Mouse (Mus musculus): ENCODE measurements around the gene Rbfox3. TPM values are rescaled to one million over a fixed set of nuclear protein-coding genes. Genes with fewer than 3 reads are reported as not detected.

The Rbfox3 gene
- polyA plus RNA-seq, 1 experiment, result 0.51 TPM

DNA sequence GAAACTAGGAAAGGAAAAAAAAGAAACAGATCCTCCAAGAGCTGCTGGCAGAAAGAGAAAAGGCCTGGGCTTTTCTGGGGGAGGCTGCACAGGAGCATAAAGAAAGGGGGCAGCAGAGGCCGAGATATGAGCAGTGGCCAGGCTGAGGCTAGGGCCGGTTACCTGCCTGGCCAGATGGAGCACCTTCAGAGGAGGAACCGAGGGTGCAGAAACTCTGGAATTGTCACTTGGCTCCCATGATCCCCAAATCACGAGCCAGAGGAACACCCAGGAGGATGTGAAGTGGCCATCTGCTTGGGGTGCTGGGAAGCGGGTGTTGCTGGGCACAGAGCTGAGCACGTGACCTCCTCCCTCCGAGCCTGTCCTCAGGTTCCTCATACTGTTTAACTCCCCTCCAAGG lies 79.7 kb downstream of the Rbfox3 start:
- no peak for DNase-seq (ENCODE audit: low read depth in 1 of 2, low spot score in 2 of 2)
- Histone ChIP-seq H3K27ac (ENCODE audit: insufficient read depth, low read length) (no peak overlapping the region), H3K36me3 (ENCODE audit: control insufficient read depth, insufficient read depth, low read length) (no peaks in the 10 kb centered on the region), H3K4me3 (ENCODE audit: extremely low read depth, insufficient read depth, insufficient read length) (no peak overlapping the region), H3K4me1 (ENCODE audit: control insufficient read depth, insufficient read depth, insufficient read length) (no peaks in the 10 kb centered on the region), H3K27me3 (ENCODE audit: control insufficient read depth, insufficient read depth, low read length) (no peaks in the 10 kb centered on the region)
- WGBS, result 59% methylated on average over 7 of the region's 7 CpGs
- TF ChIP-seq CTCF (IDR thresholded peaks at IDR 0.05; ENCODE audit: extremely low read depth, insufficient read depth, insufficient read length, insufficient replicate concordance), result no peak
- no peak for TF ChIP-seq POLR2A (IDR thresholded peaks at IDR 0.05; ENCODE audit: low read depth, low read length)

DNA sequence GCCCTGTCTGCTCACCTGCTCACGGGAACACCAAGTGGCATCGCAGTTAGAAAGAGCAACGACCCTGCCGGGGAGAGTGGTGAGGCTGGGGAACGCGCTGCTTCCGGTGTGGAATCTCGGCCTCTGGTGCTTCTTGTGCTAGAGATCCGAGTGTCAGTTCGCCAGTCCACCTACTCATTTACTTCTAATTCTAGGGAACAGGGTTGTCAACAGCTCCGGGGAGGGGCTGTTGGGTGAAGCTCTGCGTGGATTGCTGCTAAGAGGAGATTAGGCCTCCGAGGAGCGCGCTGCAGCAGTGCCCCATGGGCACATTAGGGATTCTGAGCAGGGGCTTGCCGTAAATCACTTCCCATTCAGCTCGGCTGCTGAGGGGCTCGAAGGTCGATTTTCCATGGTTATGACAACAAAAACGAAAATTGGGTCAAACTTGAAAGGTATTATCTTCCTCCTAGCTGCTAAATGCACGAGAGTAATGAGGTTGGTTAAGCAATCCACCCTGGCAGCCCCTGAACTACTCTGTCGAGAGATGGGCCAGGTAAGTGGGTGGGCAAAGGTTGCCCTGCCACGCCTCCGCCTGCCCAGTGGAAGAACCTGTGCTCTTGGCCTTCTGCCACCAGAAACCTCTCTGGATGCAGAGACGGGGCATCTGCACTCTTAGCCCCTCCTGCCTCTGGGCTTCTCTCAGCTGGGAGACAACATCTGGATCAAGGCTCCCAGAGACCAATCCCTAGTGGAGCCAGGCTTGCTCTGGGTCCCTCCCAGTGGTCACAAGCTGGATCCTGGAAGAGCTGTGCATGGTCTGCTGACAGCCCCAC lies 85.9 kb downstream of the Rbfox3 start:
- WGBS, result 71% methylated on average over 25 of the region's 25 CpGs
- Histone ChIP-seq H3K36me3 (ENCODE audit: control insufficient read depth, insufficient read depth, low read length) (no peaks in the 10 kb centered on the region), H3K4me3 (ENCODE audit: extremely low read depth, insufficient read depth, insufficient read length) (no peak overlapping the region), H3K4me1 (ENCODE audit: control insufficient read depth, insufficient read depth, insufficient read length) (no peaks in the 10 kb centered on the region), H3K27ac (ENCODE audit: insufficient read depth, low read length) (no peak overlapping the region), H3K27me3 (ENCODE audit: control insufficient read depth, insufficient read depth, low read length) (no peaks in the 10 kb centered on the region)
- no peak for TF ChIP-seq POLR2A (IDR thresholded peaks at IDR 0.05; ENCODE audit: low read depth, low read length)
- no peak for DNase-seq (ENCODE audit: low read depth in 1 of 2, low spot score in 2 of 2)

DNA sequence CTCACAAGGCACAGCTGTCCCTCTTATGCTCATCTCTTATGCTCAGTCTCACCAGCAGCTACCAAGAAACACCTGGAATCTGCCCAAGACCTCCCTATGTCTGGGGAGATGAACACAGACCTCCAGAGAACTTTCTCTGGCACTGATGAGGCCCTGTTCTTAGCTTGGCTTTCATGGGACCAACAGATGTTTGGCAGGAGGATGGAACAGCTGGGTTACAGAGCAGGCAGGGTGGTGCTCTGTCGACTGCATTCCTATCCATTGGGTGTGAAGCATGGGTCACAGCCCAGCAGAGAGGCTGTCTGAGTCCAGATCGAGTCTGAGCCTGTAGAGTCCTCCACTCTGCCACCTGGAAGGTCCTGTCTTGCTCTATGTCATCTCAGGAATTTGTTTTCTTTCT lies 90.0 kb downstream of the Rbfox3 start:
- Histone ChIP-seq H3K4me1 (ENCODE audit: control insufficient read depth, insufficient read depth, insufficient read length) (no peaks in the 10 kb centered on the region), H3K27me3 (ENCODE audit: control insufficient read depth, insufficient read depth, low read length) (no peaks in the 10 kb centered on the region), H3K4me3 (ENCODE audit: extremely low read depth, insufficient read depth, insufficient read length) (no peak overlapping the region), H3K36me3 (ENCODE audit: control insufficient read depth, insufficient read depth, low read length) (no peaks in the 10 kb centered on the region), H3K27ac (ENCODE audit: insufficient read depth, low read length) (no peak overlapping the region)
- WGBS, result 44% methylated on average over 2 of the region's 2 CpGs
- TF ChIP-seq CTCF (IDR thresholded peaks at IDR 0.05; ENCODE audit: extremely low read depth, insufficient read depth, insufficient read length, insufficient replicate concordance) (no peak), POLR2A (IDR thresholded peaks at IDR 0.05; ENCODE audit: low read depth, low read length) (no peak)
- no peak for DNase-seq (ENCODE audit: low read depth in 1 of 2, low spot score in 2 of 2)

- WGBS, result 88% methylated on average over 8 of the region's 8 CpGs
- Histone ChIP-seq H3K27me3 (ENCODE audit: control insufficient read depth, insufficient read depth, low read length) (no peaks in the 10 kb centered on the region), H3K36me3 (ENCODE audit: control insufficient read depth, insufficient read depth, low read length) (no peaks in the 10 kb centered on the region), H3K27ac (ENCODE audit: insufficient read depth, low read length) (no peak overlapping the region), H3K4me1 (ENCODE audit: control insufficient read depth, insufficient read depth, insufficient read length) (no peaks in the 10 kb centered on the region), H3K4me3 (ENCODE audit: extremely low read depth, insufficient read depth, insufficient read length) (no peak overlapping the region)
- DNase-seq (ENCODE audit: low read depth in 1 of 2, low spot score in 2 of 2), result no peak
- TF ChIP-seq POLR2A (IDR thresholded peaks at IDR 0.05; ENCODE audit: low read depth, low read length) (no peak), CTCF (IDR thresholded peaks at IDR 0.05; ENCODE audit: extremely low read depth, insufficient read depth, insufficient read length, insufficient replicate concordance) (no peak)
Measured at GRCm38 (mm10) chr11:118818528-118818927, 92.9 kb downstream of the Rbfox3 start.

DNA sequence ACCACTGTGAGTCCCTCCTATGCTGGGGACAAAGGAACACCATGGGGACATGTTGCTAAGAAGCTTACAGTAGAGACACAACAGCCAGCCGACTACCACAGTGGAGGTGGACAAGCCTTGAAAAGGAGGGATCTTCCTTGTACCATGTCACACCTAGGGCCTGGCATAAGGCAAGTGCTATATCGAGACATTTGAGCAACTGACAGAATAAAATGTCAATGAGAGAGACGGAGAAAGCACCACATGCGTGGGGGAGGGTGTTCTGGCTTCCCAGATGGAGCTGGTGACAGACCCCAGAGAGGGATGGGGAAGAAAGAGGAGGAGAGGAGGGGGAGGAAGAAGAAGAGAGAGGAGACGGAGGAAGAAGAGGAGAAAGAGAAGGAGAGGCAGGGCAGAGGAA lies 96.3 kb downstream of the Rbfox3 start:
- Histone ChIP-seq H3K36me3 (ENCODE audit: control insufficient read depth, insufficient read depth, low read length) (no peaks in the 10 kb centered on the region), H3K27me3 (ENCODE audit: control insufficient read depth, insufficient read depth, low read length) (no peaks in the 10 kb centered on the region), H3K4me1 (ENCODE audit: control insufficient read depth, insufficient read depth, insufficient read length) (no peaks in the 10 kb centered on the region), H3K27ac (ENCODE audit: insufficient read depth, low read length) (no peak overlapping the region), H3K4me3 (ENCODE audit: extremely low read depth, insufficient read depth, insufficient read length) (no peak overlapping the region)
- WGBS, result 81% methylated on average over 5 of the region's 5 CpGs
- no peak for TF ChIP-seq POLR2A (IDR thresholded peaks at IDR 0.05; ENCODE audit: low read depth, low read length)
- no peak for TF ChIP-seq CTCF (IDR thresholded peaks at IDR 0.05; ENCODE audit: extremely low read depth, insufficient read depth, insufficient read length, insufficient replicate concordance)
- DNase-seq (ENCODE audit: low read depth in 1 of 2, low spot score in 2 of 2), result no peak

DNA sequence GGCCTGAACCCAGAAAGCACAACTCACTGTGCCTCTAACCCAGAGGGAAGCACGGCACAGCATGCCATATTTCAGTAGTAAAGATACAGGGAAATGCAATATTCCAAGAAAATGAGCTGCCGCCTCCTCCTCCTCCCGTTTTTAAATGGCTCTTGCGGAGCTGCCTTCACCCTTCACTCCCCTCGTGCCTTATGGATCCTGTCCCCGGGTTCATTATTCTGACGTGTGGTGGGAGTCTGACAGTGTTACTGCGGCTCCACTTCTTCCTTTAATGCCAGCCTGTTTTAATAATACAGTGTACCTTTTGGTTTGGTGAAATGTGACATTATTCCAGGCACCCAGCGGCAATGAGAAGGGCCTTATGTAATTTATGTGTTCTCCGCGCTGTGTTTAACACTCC lies 97.5 kb downstream of the Rbfox3 start:
- TF ChIP-seq CTCF (IDR thresholded peaks at IDR 0.05; ENCODE audit: extremely low read depth, insufficient read depth, insufficient read length, insufficient replicate concordance), result no peak
- no peak for TF ChIP-seq POLR2A (IDR thresholded peaks at IDR 0.05; ENCODE audit: low read depth, low read length)

DNA sequence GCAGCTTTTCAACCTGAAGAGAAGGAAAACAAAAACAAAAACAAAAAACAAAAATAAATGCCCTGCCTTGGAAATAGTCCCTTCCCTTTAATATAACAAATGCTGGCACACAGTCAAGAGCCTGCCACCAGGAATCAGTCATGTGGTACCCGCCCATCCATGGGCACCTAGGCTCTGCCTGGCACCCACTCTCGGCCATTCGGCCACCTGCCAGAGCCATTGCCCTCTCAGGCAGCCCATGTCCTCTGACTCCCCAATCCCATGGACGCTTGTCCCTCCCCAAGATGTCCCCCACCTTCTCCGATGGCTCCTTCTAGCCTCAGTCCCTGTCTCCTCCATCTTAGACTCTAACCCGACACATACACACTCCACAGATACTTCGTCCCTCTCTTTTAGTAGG lies 100.0 kb downstream of the Rbfox3 start:
- WGBS, result 85% methylated on average over 7 of the region's 7 CpGs

More for the DNA sequence above, 97.5 kb downstream of the Rbfox3 start:
- Histone ChIP-seq H3K36me3 (ENCODE audit: control insufficient read depth, insufficient read depth, low read length) (no peaks in the 10 kb centered on the region), H3K4me1 (ENCODE audit: control insufficient read depth, insufficient read depth, insufficient read length) (no peaks in the 10 kb centered on the region), H3K27me3 (ENCODE audit: control insufficient read depth, insufficient read depth, low read length) (no peaks in the 10 kb centered on the region), H3K27ac (ENCODE audit: insufficient read depth, low read length) (no peak overlapping the region), H3K4me3 (ENCODE audit: extremely low read depth, insufficient read depth, insufficient read length) (no peak overlapping the region)
- DNase-seq (ENCODE audit: low read depth in 1 of 2, low spot score in 2 of 2), result no peak
- 81% methylated on average over 11 of the region's 11 CpGs for WGBS

More for the DNA sequence above, 100.0 kb downstream of the Rbfox3 start:
- Histone ChIP-seq H3K4me1 (ENCODE audit: control insufficient read depth, insufficient read depth, insufficient read length) (no peaks in the 10 kb centered on the region), H3K4me3 (ENCODE audit: extremely low read depth, insufficient read depth, insufficient read length) (no peak overlapping the region), H3K27me3 (ENCODE audit: control insufficient read depth, insufficient read depth, low read length) (no peaks in the 10 kb centered on the region), H3K27ac (ENCODE audit: insufficient read depth, low read length) (no peak overlapping the region), H3K36me3 (ENCODE audit: control insufficient read depth, insufficient read depth, low read length) (no peaks in the 10 kb centered on the region)
- DNase-seq (ENCODE audit: low read depth in 1 of 2, low spot score in 2 of 2), result no peak
- no peak for TF ChIP-seq POLR2A (IDR thresholded peaks at IDR 0.05; ENCODE audit: low read depth, low read length)
- no peak for TF ChIP-seq CTCF (IDR thresholded peaks at IDR 0.05; ENCODE audit: extremely low read depth, insufficient read depth, insufficient read length, insufficient replicate concordance)
